Mouse (Mus musculus) C2C12 (cell line): ENCODE data around the gene Adgrb2.

Experiments used
- CEBPB ChIP-seq: IDR thresholded peaks from one replicate; pipeline ENCODE4 v1.6.1; 2011; ENCODE audit warnings: low read depth, mild to moderate bottlenecking, control low read depth, moderate library complexity
- CTCF ChIP-seq: IDR thresholded peaks from one replicate; pipeline ENCODE4 v1.5.1; 2011; ENCODE audit not compliant: control insufficient read depth, insufficient read depth, insufficient read length
- FOSL1 ChIP-seq: IDR thresholded peaks from one replicate; pipeline ENCODE4 v1.8.0; 2011; ENCODE audit warnings: mild to moderate bottlenecking, low read length; ENCODE audit not compliant: poor library complexity, insufficient read depth, severe bottlenecking
- MAX ChIP-seq: IDR thresholded peaks from one replicate; pipeline ENCODE4 v1.6.1; 2011; ENCODE audit warnings: mild to moderate bottlenecking, control low read depth
- MYOD1 ChIP-seq: IDR thresholded peaks from one replicate; pipeline ENCODE4 v1.6.1; 2011; ENCODE audit warnings: low read depth; ENCODE audit not compliant: control insufficient read depth, insufficient read length
- MYOG ChIP-seq: IDR thresholded peaks from one replicate; pipeline ENCODE4 v1.6.1; 2011; ENCODE audit not compliant: control insufficient read depth, insufficient read length; ENCODE audit errors: extremely low read depth
- USF1 ChIP-seq: IDR thresholded peaks from one replicate; pipeline ENCODE4 v1.6.1; 2011; ENCODE audit warnings: low read depth, mild to moderate bottlenecking, control low read depth, moderate library complexity

- TF ChIP-seq MYOG: no peak
- TF ChIP-seq CTCF: no peak
- no peak for TF ChIP-seq USF1
- TF ChIP-seq MAX: no peak
- TF ChIP-seq FOSL1: no peak
- TF ChIP-seq CEBPB: no peak
- TF ChIP-seq MYOD1: no peak
Measured at GRCm38 (mm10) chr4:130017036-130017674, 32.5 kb downstream of the Adgrb2 start.
